Mouse (Mus musculus) megakaryocyte, adult 5-6 weeks (primary cell): Measurements from ENCODE around the gene Fzr1. TPM values are rescaled to one million over a fixed set of nuclear protein-coding genes. Genes with fewer than 3 reads are reported as not detected.

Experiments used
- ATAC-seq: 2 replicates; pipeline ENCODE4 v1.8.0; 2016; ENCODE audit warnings: mild to moderate bottlenecking, inconsistent platforms; ENCODE audit not compliant: poor library complexity, severe bottlenecking
- total RNA-seq, 2 experiments: library from RNA; stranded (forward) in 1 of 2; stranded (reverse) in 1 of 2; fragments of 153-499, 151-499 nt in 1 of 2; fragments of 221-1000, 200-1000 nt in 1 of 2; gene quantifications; 2 replicates each; pipeline versions ENCODE4 v1.2.3 to v1.2.4; 2015 to 2017

The Fzr1 gene
- total RNA-seq, 2 experiments from 2014 or later, result 20.9 to 22.7 TPM

DNA sequence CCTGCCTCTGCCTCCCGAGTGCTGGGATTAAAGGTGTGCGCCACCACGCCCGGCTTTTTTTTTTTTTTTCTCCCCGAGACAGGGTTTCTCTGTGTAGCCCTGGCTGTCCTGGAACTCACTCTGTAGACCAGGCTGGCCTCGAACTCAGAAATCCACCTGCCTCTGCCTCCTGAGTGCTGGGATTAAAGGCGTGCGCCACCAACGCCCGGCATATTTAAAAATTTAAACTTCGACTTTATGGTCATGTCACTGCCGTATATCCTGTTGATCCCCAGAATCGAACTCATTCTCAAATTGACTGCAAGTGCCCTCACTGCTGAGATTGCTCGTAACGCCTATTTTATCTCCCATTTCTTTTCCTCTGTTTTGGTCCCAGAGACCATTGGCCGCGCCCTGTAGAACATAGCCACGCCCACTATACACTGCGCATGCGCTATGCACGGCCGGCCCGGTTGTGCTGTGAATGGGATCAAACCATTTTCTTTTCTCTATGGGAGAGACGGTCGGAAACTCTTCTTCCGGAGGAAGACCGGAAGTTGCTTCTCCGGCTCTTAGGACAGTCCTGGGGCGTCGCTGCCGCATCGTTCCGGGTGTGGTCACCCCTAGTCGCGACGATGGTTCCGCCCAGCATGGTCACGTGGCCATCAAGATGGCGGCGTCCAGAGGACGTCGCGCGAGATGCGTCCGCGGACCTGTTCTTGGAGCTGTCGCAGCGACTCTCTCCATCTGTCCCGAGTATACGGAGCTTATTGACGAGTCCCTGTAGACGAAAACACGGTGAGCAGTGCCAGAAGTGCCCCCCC is 5.7 kb upstream of the Fzr1 start, which contains the start of the genes Dohh and Gm48551:
Gene Dohh (plus strand): TSS at position 627 of the 803 bp plus-strand sequence.
Gene Gm48551 (plus strand): TSS at position 665 of the 803 bp plus-strand sequence.
- ATAC-seq, result peak; percentile 97

DNA sequence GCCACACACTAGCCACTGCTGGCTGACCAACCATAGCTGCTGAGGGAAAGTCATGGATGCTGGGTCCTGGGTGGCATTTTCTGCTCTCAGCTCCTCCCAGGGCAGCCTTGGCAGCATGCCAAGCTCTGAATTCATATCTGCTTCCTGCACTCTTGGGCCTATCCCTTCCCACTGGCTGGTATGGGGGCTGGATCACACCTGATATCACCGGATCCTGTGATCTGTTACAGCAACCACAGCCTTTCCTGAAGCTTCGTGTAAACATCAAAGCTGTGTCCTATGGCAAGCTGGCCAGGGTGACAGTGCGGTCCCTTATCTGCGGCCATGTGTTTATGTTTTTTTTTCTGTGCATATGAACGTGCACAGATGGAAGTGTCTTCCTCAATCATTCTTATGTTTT is 3.7 kb upstream of the Fzr1 start:
- no peak for ATAC-seq

DNA sequence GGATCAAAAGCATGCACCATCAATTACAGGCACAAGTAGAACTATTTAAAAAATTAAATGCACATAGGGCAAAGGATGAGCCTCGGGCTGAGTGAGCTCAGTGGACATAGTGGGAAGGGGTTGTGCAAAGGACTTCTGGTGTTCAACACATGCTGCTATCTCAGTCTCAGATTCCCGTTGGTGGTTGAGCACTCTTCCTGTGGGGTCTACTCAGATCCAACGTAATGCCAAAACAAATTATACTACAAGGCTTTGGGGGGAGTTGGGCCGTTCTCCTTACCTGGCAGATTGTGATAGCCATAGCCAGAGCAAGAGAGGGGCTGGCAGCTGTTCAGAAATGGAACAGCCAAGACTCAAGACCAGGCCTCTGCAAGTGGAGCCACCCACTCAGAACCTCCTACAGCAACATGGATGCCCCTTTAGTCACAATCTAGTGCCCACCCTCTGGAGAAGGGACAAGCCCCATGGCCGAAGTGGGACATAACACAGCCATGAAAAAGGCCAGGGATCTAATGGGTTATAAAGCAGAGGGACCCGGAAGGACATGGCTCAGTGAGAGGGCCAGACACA is 1.6 kb upstream of the Fzr1 start:
- ATAC-seq, result no peak

DNA sequence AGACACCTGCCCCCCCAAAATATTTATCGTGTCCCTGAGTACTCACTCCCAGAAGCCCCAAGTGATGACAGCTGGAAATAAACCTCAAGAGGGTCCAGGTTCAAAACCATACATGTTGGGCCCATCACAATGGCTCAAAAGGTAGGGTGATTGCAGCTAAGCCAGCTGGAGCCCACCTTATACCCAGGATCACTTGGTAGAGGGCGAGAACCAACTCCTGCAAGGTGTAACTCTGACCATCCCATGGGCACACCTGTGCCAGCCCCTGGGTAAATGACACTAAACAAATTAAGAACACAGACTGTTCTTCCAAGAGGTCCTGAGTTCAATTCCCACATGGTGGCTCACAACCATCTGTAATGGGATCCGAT is 852 bp upstream of the Fzr1 start:
- ATAC-seq, result no peak

DNA sequence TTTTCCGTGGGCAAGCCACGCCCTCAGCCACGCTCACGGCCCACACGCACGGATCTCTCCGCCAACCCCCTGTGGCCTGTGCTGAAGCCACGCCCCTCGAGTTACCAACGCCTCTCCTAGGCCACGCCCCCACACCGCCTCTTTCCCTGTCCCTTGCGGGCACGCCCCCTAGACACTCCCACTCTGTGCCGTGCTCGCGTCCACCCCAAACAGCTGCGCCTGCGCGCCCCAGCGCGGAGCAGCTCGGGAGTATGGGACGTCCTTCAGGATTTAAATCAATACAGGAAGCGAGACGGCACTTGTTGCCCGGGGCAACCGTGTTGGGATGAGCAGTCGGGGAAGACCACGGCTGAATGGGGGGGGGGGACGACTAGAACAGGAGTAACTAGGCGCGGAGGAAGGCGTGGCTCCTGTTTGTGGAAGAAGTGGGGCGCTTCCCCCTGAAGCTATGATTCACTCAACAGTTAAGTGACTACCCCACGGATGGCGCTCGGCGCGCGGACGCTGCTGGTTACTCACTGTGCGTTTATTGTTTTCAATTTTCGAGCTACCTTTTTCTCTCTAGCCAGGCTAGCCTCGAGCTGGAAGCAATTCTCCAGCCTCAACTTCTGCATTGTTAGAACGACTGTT is 352 bp upstream of the Fzr1 start:
- ATAC-seq, result peak; percentile 93

DNA sequence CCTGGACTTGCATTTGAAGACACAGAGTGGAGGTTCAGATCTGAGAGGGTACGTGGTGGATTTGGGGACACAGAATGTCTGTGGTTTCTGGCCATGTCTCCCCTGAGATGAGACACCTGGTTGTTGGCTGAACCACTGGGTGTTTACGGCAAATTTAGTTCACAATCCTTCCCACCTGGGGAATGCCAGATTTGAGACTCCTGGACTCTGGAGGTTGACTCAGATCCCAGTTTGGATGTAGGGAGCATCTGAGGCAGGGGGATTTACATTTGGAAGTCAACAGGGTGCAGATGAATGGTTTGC is 1.0 kb downstream of the Fzr1 start:
- ATAC-seq, result no peak

DNA sequence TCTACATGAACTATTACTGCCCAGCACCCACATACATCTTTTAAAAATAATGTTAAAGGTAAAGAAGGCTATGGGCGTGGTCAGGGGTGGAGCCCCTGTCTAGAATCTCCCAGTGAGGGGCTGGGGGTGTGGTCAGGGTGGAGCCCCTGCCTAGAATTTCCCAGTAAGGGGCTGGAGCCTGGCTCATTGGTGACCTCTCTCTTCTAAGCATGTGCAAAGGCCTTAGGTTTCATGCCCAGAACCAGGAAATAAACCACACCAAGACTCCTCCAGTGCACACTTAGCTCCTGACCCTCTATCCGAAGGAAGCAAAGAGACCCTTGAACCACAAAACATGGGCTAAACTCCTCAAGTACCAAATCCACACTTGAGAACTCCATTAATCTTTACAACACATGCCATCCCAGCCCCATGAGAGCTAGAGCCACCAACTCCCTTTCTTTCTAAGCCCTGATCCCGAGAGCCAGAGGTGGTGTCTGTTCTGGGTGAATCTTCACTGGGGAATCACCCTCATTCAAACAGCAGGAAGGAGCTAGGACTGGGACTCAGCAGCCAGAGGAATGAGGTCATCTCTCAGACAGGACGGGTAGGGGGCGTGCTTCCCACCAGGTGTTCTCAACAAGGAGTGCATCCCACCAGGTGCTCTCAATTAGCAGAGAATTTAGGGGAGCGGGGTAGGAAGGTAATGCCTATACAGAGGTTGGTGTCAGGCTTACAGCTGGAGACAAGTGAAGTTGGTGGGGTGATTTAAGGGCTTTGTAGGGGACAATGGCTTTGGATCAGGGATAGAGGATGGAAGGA is 1.6 kb downstream of the Fzr1 start:
- no peak for ATAC-seq

DNA sequence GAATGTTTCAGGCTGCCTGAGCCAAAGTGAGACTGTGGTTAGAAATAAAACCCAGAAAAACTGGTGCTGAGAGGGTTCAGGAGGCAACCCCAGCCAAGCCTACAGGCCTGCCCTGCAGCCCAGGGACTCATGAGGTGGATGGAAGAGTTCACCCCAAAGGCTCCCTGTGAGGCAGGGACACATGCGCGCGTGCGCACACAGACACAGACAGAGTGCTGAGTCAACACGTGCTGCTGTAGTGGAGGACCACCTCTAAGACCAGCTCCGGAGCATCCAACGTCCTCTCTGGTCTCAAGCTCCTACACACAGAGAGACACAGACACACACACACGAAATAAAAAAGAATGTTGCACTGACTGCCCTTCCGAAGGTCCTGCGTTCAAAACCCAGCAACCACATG is 3.0 kb downstream of the Fzr1 start:
- no peak for ATAC-seq

DNA sequence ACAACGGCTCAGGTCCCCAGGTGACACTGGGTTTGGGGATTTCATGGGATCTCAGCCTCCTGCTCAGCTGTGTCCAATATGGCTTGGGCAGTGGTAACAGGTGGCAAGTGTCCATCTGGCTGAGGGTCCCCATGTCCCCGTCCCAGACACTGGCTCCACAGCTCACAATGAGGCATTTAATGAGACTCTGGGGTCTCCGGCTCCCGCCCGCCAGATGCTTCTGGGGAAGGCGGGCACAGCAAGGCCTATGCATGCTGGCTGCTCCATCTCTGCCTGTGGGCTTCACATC is 11.2 kb downstream of the Fzr1 start:
- ATAC-seq, result no peak

DNA sequence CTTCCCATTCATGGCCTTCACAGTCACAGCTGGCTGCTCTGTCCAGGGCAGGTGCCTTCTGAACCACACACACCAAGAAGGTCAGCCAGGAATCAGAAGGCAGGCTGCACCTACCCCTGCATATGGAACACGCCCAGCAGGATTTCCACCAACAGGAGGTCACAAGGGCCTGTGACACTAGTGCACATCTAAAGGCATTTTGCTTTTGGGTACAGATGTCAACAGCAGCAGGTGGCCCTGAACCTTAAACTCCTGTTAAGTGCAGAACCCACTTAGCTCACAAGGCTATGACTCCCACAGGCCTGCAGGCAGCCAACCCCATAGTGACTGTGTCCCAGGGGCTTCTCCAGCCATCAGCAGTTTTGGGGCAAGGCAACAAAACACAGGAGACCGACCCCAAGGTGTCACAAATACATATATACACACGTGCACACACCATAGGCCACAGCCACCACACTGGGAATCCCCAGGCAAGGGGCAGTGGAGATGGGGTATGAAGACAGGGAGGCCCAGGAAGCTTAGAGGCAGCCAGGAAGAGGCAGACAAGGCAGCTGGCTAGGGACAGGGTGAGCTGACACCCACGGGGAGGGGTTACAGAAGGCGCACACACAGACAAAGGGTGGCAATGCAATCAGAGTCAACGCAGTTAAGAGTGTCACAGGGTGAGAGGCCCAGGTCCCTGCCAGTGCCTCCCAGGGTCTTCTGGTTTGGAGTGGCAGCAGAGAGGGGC is 11.7 kb downstream of the Fzr1 start:
- ATAC-seq, result no peak

DNA sequence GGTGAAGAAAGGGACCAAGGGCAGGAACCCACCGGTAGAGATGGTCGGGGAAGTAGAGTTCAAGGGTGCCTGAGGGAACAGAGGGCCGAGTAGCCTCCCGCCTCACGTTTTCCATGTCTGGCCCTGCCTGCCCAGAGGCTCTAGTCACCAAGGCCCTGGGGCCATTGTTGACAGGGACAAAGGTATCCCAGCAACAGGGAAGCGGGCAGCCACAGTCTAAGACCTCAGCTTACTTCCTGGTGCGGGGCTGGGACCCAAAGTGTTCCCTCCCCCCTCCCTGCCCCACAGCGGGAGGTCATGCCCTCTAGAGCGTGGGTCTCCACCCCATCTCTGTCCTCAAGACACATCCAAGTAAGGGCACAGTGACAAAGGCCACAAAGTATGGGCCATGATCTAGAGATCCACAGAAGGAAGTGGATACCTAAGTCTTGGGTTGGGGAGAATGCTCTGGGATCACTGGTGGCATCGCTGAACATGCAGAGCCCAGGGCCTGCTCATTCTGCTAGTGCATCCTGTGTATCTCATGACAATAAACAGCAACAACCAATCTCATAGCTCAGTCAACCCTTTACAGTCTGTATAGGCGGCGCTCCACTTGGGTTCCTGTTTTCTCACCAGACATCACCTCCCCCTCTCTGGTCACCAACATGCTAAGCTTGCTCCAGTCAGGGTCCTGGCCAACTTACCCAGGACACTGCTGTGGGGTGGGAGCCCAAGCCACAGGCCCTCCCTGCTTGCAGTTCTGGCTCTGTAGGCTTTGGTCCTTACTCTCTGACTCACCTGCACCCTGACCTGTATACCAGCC is 12.4 kb downstream of the Fzr1 start, which contains the start of gene 4930404N11Rik:
Gene 4930404N11Rik (minus strand): TSS at position 145 of the 805 bp plus-strand sequence.
- peak; percentile 62 for ATAC-seq

DNA sequence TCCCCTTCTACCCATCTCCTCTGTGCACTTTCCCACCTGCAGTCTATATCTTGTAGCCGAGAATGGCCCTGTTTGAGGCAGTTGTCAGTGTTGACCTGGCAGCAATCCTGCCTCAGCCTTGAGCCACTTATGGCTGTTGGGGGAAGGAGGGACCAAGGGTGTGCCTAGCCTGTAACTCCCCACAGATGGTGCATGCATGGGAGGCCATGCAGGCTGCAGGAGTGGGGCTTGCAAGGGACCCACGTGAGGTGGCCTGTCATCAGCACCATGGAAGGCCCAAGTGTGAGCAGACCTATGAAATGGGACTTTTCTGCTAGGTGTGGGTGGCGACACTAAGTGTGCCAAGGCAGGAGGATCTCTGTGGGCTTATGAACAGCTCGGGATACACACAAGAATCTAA is 13.2 kb downstream of the Fzr1 start:
- ATAC-seq, result no peak

DNA sequence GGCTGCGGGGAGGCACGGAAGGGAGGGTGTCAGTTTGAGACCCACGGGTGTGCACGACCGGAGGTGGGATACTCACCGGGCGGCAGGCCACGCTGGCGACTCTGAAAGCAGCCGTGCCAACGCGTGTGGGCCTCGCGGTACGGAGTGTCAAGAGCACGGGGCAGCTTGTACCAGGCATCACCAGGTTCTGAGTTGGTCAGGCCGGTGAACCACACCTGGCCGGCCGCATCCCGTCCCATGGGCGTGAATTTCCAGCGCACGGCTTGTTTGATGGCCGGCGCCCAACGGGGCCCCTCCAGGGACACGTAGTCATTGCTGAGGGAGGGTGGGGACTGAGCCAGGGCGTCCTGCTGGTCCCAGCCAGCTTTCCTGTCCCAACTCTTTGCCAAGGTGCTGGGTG is 13.7 kb downstream of the Fzr1 start:
- no peak for ATAC-seq

DNA sequence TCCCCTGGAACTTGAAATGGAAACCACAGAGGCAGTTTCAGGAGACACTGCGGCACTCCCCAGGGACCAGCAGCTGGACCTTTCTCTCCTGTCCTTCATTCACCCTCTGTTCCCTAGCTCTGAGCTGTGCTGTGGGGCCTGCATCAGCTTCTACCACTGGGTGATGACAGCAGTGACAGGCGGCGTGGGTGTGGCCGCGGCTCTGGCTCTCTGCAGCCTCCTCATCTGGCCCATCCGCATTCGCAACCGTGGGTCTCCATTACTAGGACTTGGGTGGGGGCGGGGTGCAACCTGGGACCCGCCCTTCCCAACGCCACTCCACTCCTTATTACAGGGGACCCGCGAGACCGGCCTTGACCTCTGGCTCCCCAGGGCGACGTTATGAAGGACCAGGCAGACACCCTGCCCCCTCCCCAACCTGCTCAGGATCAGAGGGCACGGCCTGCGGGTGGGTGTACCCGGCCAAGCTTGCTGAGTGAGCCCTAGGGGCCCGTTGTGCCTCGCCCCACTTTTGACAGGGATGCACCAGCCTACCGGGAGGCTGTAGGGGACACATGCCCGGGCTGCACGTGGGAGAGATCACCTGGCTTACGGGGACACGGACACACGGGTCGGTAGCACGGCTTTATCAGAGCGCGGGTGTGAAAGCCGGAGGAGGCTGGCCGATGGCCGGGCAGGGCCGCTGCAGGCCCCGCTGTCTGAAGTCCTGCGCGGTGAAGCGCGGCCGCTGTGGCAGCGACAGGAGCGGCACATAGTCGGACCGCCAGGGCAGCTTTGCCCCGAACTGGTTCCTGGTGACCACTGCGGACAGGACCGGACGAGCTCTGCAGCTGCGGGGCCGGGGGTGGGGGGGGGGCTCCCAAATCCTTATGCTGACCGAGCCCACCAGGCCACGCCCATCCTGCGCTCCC is 14.6 kb downstream of the Fzr1 start:
- no peak for ATAC-seq

DNA sequence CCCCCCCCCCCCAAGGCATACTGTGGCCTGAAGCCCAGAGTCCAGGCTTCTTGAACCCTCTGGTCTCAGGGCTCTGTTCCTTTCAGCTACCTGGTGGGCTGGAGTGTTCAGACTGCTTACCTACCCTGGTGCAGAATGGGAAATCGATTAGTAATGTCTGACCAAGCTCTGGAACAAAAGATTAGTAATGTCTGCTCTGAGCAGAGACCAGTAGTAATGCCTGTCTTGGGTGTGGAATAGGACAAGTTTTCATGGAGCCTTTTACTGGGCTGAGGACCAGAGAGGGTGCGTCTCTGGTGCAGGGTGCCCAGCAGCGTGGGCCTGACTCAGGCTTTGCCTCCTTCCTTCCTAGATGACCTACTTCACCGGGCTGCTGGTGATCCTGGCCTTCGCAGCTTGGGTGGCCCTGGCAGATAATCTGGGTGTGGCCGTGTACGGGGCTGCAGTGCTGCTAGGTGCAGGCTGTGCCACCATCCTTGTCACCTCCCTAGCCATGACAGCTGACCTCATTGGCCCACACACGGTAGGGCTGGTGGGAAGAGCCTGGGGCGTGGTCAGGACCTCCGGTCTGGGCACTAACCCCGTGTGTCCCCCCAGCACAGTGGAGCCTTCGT is 15.9 kb downstream of the Fzr1 start:
- no peak for ATAC-seq

DNA sequence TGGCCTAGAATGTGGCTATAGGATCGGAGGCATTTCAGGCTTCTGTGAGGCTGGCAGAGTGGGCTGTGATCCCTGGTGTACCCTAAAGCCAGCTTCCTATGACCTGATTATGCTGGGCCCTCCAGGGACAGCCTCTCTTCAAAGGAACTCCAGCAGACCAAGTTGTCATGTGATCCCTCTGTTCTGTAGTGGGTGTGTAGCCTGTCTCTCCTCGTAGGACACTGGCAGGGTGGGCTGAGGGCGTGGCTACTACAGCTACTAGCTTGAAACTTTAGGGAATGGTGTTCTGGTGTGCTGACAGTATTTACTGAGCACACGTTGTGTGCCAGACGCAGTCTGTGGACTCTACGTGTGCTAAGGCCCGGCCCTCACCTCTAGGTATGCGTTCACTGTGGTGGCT is 17.6 kb downstream of the Fzr1 start:
- ATAC-seq, result no peak

DNA sequence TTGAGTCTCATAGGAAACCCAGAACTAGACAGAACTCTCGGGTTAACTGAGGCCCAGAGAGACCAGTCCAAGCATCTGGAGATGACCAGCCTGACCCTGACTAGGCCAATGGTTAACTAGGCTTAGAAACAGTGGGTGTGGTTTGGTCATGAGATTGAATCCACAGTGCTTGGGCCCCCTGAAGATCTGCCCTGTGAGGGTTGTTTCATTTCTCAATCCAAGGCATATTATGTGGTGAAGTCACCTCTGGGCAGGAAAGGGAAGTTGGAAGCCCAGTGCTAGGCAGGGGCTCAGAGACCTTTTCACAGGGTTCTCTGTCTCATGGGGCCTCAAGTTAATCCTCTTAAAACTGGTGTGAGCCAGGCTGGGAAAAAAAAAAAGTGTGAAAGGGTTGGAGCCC is 19.5 kb downstream of the Fzr1 start:
- peak; percentile 54 for ATAC-seq

DNA sequence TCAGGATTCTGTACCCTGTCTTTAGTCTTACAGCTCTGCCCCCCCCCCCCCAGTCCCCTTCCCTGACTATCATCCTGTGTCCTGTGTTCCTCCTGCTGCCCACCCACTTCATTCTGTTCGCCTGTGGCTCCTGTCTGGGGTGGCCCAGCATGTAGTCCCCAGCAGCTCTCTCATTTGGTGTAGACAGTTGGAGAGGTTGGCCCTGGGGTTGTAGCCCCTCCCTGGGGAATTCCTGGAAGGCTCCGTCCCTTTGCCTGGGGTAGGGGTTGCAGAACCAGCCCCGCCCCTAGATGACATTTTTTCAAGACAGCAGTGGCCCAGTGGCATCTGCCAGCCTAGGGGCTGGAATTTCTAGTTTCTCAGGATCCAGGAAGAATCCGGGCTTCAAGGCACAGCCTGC is 20.1 kb downstream of the Fzr1 start:
- ATAC-seq, result no peak
